Mouse (Mus musculus) skeletal muscle tissue, adult 2 months (tissue): ENCODE results near the gene Spata22.
A peak's percentile ranks its signal among the peaks of the same experiment; 100 is the strongest.
"Not testable (repeated sequence)": the region's sequence is repeated elsewhere in the genome, so short reads cannot be mapped to it uniquely, and the experiment has no call there.

Experiments used
- DNase-seq: peaks from one replicate; pipeline ENCODE4 v3.0.0-alpha.2; 2012; ENCODE audit warnings: low read depth, low spot score

Spata22 gene

GRCm38 (mm10) chr11:73329442-73329841, at the start of gene Spata22, which contains the start of the genes Aspa and Gm49340:
Spata22 (plus strand) TSS chr11:73329741.
Aspa (minus strand) TSS chr11:73329596.
Gm49340 (plus strand) TSS chr11:73329741.
- no peak for DNase-seq

GRCm38 (mm10) chr11:73280710-73281109, 48.8 kb upstream of the Spata22 start:
- DNase-seq = no peak

- peak; percentile 43 for DNase-seq
These were observed 48.0 kb upstream of the Spata22 start for GRCm38 (mm10) chr11:73281528-73282027.

GRCm38 (mm10) chr11:73283369-73283768, 46.2 kb upstream of the Spata22 start:
- DNase-seq = no peak

- DNase-seq = no peak
These were observed 45.6 kb upstream of the Spata22 start for GRCm38 (mm10) chr11:73283926-73284325.

- DNase-seq = peak; percentile 40
These were observed 45.2 kb upstream of the Spata22 start for GRCm38 (mm10) chr11:73284351-73284750.

GRCm38 (mm10) chr11:73289621-73290020, 39.9 kb upstream of the Spata22 start:
- DNase-seq = no peak

- DNase-seq = no peak
These were observed 26.4 kb upstream of the Spata22 start for GRCm38 (mm10) chr11:73303123-73303522.

- no peak for DNase-seq
These were observed 13.6 kb upstream of the Spata22 start for GRCm38 (mm10) chr11:73315961-73316360.

- not testable (repeated sequence) for DNase-seq
These were observed 11.0 kb upstream of the Spata22 start for GRCm38 (mm10) chr11:73318581-73318980.

- DNase-seq = not testable (repeated sequence)
These were observed 8.5 kb upstream of the Spata22 start for GRCm38 (mm10) chr11:73321064-73321463.

GRCm38 (mm10) chr11:73323906-73324830, 5.4 kb upstream of the Spata22 start:
- DNase-seq = peak; percentile 12

- peak; percentile 21 for DNase-seq
These were observed 3.1 kb upstream of the Spata22 start for GRCm38 (mm10) chr11:73326485-73326886.

GRCm38 (mm10) chr11:73327361-73327760, 2.2 kb upstream of the Spata22 start:
- no peak for DNase-seq

GRCm38 (mm10) chr11:73333357-73333756, 3.8 kb downstream of the Spata22 start:
- no peak for DNase-seq

- no peak for DNase-seq
These were observed 7.4 kb downstream of the Spata22 start for GRCm38 (mm10) chr11:73336919-73337318.

- no peak for DNase-seq
These were observed 20.9 kb downstream of the Spata22 start, which contains the start of gene Olfr20 for GRCm38 (mm10) chr11:73350483-73350882. Olfr20 (plus strand) TSS chr11:73350783.

- DNase-seq = no peak
These were observed 41.4 kb downstream of the Spata22 start, which contains the start of gene Olfr376 for GRCm38 (mm10) chr11:73370946-73371345. Olfr376 (plus strand) TSS chr11:73371246.

- DNase-seq = no peak
These were observed 65.8 kb downstream of the Spata22 start for GRCm38 (mm10) chr11:73395374-73395773.
